Mouse (Mus musculus): ENCODE results near the gene Brd2. TPM values are rescaled to one million over a fixed set of nuclear protein-coding genes. Genes with fewer than 3 reads are reported as not detected.
A peak's percentile ranks its signal among the peaks of the same experiment; 100 is the strongest.

Brd2 gene
- total RNA-seq, 2 experiments from 2014 or later: 177 to 179 TPM

- DNase-seq (ENCODE audit: low spot score in 2 of 2): no peak
Observed at GRCm38 (mm10) chr17:34134451-34134850, 12.0 kb upstream of the Brd2 start.

- no peak for DNase-seq (ENCODE audit: low spot score in 2 of 2)
Observed at GRCm38 (mm10) chr17:34133289-34133688, 10.9 kb upstream of the Brd2 start.

- DNase-seq (ENCODE audit: low spot score in 2 of 2): no peak
Observed at GRCm38 (mm10) chr17:34131911-34132310, 9.5 kb upstream of the Brd2 start.

- DNase-seq (ENCODE audit: low spot score in 2 of 2): no peak
Observed at GRCm38 (mm10) chr17:34130073-34130947, 7.9 kb upstream of the Brd2 start.

- peak in 1 of 2 experiments; percentile 46 for DNase-seq (ENCODE audit: low spot score in 2 of 2)
Observed at GRCm38 (mm10) chr17:34128944-34129791, 6.7 kb upstream of the Brd2 start.

- DNase-seq (ENCODE audit: low spot score in 2 of 2): peak; percentile 57 to 73
Observed at GRCm38 (mm10) chr17:34128264-34128937, 6.0 kb upstream of the Brd2 start.

- peak; percentile 72 to 80 for DNase-seq (ENCODE audit: low spot score in 2 of 2)
Observed at GRCm38 (mm10) chr17:34127475-34127874, 5.0 kb upstream of the Brd2 start.

- no peak for DNase-seq (ENCODE audit: low spot score in 2 of 2)
Observed at GRCm38 (mm10) chr17:34126826-34127420, 4.5 kb upstream of the Brd2 start.

- no peak for DNase-seq (ENCODE audit: low spot score in 2 of 2)
Observed at GRCm38 (mm10) chr17:34124649-34125048, 2.2 kb upstream of the Brd2 start.

- no peak for DNase-seq (ENCODE audit: low spot score in 2 of 2)
Observed at GRCm38 (mm10) chr17:34123518-34123917, 1.1 kb upstream of the Brd2 start.

- no peak for DNase-seq (ENCODE audit: low spot score in 2 of 2)
Observed at GRCm38 (mm10) chr17:34123111-34123510, 677 bp upstream of the Brd2 start.

- peak in 1 of 2 experiments; percentile 55 for DNase-seq (ENCODE audit: low spot score in 2 of 2)
Observed at GRCm38 (mm10) chr17:34121879-34122187, 601 bp downstream of the Brd2 start.

GRCm38 (mm10) chr17:34121172-34121878, 1.1 kb downstream of the Brd2 start:
- DNase-seq (ENCODE audit: low spot score in 2 of 2): peak; percentile 86 to 92

- DNase-seq (ENCODE audit: low spot score in 2 of 2): peak in 1 of 2 experiments; percentile 69
Observed at GRCm38 (mm10) chr17:34120814-34121171, 1.6 kb downstream of the Brd2 start.

GRCm38 (mm10) chr17:34120180-34120723, 2.2 kb downstream of the Brd2 start:
- peak; percentile 85 to 89 for DNase-seq (ENCODE audit: low spot score in 2 of 2)

GRCm38 (mm10) chr17:34119249-34120179, 2.9 kb downstream of the Brd2 start, which contains the start of gene H2-DMa:
H2-DMa (plus strand) TSS chr17:34119541.
- peak; percentile 98 for DNase-seq (ENCODE audit: low spot score in 2 of 2)

GRCm38 (mm10) chr17:34118873-34119248, 3.6 kb downstream of the Brd2 start:
- DNase-seq (ENCODE audit: low spot score in 2 of 2): no peak

GRCm38 (mm10) chr17:34118113-34118872, 4.1 kb downstream of the Brd2 start:
- peak in 1 of 2 experiments; percentile 50 for DNase-seq (ENCODE audit: low spot score in 2 of 2)

Data from left cerebral cortex, adult 18-20 months (tissue).